Mouse (Mus musculus) CH12F3 (cell line): ENCODE results near the gene Mbnl1.

Experiments
- in situ Hi-C: fragments of 300-500 bp; cut with MboI; formaldehyde crosslinking; loops from 2 replicates; pipeline ENCODE4 v1.14.3; 2020; ENCODE audit warnings: low sequenced_read_pairs

The Mbnl1 gene

DNA sequence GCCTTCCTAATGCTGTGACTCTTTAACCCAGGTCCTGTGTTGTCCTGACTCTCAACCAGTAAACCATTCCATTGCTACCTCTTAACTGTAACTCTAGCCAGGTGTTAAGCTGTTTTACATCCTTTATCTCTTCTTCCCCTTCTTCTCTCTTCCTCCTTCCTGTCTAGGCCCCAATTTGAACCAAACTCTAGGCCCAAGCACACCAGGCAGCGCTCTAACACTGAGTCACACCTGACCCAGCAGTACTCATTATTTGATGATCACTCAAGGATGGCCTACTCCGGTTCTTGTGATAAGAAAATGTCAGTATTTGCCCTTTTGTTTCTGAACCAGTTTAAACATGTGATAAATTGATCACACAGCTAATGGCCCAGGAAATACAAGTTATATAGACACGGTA, 92.6 kb downstream of the Mbnl1 start:
- in situ Hi-C loops, result no loop called here

DNA sequence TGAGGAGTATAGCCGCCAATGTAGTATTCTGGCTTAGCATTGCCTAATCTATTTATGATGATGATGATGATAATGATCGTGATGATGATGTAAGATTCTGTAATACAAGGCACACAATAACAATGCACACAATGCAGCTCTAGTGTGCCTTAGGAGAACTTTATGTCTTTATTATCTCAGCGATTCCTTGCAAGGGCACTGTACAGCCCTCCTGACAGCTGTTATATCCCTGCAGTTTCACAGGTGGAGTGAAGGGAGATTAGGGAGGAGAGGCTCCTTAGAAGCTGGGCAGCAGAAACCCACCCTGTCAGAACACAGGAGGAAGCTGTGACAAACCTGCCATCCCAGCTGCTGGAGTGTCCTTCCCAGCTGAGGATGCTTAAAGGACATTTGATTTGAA, 93.3 kb downstream of the Mbnl1 start:
- in situ Hi-C loops, result no loop called here

DNA sequence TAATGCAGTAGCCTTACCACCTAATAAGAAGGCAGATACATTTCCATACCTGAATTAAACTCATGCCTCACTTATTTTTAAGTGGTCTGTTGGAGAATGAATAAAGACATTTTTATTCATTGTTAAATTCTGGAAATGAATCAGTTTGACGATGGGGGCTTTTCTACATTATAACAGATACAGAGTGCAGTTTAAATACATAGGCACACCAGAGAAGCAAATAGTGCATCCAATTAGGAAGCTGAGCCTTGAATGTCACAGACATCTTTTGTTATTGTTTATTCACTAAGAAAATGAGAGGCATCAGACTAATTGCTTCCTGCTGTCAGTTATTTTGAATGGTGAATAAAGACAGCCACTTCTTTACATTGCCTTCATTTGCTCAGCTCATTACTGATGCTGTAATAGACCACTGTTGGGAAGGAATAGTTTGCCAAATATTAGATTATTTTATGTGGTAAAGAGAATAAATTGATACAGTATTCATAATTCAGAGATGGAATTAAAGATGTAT, 95.6 kb downstream of the Mbnl1 start:
- in situ Hi-C loops, result no loop called here

DNA sequence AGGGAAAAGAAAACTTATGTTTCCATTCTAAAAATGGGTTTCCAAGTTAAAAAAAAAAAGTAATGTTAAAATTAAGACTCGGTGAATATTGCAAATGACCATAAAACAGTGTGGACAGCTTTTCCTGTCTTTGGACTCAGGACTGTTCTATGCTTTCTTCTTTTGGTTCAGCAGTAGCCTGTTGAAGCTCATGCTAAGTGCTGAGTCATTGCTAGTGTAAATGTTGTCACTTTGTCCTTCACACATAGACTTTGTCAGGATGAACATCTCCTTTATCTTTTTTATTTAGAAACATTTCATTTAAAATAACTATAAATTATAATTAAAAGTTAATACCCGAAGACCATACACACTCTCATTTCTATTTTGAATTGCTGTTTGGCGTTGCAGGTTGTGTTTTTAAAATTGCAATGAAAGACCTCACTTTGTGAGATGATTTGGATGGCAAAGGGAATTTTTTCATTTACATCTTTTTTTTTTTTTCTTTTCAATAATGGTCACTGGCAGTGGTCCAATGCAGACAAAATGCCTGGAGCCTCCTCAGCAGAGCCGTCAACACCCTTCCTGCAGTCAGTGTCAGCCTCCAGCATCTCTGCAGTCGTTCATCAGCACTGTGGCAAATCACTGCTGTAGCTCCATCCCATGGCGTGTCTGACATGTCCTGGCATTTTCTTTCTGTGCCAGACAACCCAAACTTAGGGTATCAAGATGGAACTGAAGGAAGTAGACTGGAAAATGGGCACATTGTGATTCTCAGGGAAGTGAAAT, 96.4 kb downstream of the Mbnl1 start:
- in situ Hi-C loops, result no loop called here

DNA sequence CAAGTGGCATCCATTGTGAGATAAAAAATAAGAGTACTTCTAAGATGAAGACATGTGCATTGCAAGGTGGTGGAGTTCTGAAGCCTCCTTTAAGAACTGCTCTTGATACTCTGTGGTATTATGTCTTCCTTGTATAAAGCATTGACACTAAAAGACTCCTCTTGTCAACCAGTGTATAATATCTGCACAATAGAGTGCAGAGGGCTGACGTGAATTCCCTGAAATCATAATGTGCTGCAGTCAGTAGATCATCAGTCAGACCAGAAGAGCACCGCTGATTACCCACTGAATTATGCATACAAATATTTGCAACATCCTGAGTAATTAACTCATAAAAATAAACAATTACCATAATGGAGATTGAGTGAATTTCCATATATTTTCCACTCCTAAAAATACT, 97.2 kb downstream of the Mbnl1 start:
- in situ Hi-C loops, result no loop called here

DNA sequence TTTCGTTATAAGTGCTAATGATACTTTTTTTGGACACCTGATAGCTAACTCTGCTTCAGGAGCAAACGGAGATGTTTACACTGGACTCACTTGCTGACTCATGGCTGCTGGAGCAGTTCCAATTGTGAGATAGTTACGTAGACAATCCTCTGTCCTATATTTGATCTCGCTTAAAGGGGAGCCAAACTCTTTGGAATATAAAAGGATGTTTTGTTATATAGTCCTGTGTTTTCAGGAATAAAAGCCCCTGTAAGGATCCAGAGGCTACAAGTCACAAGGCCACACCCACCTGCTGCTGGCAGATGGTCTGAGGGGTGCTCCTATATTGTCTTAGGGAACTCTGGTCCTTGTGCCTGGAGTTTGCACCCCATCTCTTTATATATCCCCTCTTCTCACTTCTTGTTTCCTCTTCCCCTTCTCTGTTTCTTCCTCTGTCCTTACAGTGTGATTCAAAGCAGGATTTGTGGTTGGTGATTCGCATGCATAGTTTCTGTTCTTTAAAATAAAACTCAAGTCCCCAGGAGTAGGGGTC, 97.9 kb downstream of the Mbnl1 start:
- in situ Hi-C loops, result no loop called here

DNA sequence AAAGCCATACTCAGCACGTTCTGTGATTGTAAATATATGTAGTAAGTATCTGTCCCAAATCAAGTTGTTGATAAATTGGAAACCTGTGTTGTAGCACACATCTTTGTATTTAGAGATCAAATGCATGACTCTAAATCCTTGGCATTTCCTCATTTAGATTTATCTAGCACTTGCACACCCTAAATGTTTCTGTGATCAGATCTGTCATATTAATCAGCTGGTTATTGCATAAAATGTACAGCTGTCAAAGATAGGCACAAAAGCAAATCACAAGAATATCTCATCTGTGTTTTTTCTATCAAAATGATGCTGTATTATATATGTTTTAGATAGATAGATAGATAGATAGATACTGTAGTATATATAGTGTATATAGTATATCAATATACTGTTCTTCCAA, 98.9 kb downstream of the Mbnl1 start:
- in situ Hi-C loops, result no loop called here

DNA sequence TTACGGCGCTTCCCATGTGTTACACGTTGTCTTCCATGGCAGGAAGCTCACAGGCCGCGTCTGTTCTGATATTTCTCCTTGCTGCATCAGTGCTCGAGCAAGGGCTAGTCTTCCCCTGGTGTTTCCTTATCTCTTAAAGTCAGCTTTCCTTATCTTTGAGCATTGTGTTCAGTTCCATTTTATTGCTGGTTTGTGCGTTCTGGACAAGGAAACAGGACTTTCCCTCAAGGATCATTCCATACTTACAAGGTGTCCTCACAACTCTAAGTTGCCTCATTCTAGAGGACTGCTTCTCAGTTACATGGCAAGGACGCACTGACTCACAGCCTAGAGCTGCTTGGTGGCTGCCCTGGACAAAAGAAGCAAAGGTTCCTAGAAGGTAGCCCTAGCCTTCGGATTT, 101.6 kb downstream of the Mbnl1 start:
- in situ Hi-C loops, result no loop called here

DNA sequence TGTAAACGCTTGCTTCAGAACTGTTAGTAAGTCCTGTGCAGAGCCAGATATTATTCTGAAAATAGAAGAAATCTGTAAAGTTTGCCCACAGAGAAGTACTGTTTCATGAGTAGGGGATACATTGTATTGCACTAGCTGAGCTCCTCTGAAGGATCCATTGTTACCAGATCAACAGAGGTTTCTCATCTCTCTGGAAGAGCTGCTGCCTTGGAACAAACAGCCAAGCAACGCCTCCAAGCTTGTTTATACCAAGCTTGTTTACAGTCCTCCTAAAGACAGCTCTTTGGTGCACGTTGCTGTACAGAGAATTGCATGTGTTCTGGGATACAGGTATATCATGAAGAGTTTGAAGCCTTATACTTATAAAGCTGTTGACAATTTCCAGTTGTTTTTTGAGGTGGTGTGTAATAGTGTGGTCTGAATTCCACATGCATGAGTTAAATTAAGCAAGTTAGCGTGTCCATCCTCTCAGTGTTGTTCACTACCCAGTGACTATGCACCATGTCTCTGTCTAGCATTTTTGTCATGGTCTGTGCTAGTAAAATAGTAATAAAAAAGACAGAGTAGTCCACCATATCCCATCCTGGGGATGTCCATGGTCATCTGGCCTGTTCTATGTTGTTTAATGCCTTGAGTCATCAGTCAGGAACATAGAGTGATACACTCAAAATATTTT, 102.4 kb downstream of the Mbnl1 start:
- in situ Hi-C loops, result no loop called here

DNA sequence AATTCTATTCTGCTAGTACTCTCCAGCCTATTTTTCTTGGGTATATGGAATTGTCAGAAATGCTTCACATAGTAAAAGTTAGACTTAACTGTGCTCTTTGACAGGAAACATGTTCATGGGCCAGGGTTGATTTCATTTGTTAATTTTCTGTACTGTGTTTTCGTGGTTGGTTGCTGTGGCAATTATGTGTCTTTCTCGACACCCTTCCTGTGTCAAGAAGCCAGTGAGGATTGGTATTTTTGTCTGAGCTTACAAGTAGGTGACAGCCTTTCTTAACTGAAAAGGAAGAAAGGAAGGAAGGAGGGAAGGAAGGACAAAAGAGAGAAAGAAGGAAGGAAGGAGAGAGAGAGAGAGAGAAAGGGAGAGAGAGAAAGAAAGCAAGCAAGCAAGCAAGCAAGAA, 103.3 kb downstream of the Mbnl1 start:
- in situ Hi-C loops, result no loop called here

DNA sequence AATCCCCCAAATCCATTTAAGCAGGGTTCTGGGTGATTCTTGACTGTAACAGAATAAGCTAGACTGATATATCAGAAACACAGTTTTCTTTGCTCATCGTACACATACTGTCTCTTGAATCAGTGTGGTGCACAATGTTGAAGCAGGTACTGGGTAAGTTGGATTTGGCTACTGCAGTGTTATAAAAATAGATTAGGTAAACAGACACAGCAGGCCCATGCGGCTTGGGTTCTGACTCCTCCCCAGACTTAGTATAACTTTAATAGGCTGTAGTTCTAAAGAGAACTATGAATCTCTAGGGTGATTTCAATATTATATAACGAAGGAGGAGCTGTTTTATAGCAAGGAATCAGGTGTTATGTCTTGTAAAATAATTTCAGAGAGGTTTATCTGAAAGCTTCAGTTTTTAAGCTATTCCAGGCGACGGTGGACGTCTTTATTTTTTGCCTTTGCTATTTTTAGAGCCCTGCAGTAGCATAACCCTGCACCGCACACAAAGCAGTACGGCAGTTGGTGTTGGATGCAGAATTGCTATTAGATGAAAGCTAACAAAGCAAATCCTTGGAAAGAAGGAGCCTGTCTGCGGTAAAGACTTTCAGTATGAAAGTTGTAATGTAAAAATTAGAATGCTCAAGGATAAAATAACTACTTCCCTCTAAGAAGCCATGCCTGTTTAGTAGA, 103.9 kb downstream of the Mbnl1 start:
- in situ Hi-C loops, result no loop called here

DNA sequence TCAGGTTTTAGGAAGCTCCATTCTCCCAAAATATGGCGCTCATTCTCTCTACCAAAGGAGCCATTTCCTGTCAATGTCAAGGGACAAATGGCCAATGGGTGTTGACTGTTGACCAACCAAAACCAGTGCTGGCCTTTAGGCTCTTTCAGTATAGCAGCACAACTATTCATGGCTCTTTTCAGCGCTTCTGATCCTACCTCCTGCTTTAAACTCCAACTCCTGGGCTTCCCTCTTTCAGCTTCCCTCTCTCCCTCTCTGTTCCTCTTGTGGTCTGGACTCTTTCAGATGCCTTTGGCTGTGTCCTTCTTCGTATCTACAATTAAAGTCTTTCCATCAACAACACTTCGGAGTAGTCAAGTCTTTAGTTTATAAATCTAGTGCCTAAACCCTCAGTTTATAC, 107.2 kb downstream of the Mbnl1 start:
- in situ Hi-C loops, result no loop called here

DNA sequence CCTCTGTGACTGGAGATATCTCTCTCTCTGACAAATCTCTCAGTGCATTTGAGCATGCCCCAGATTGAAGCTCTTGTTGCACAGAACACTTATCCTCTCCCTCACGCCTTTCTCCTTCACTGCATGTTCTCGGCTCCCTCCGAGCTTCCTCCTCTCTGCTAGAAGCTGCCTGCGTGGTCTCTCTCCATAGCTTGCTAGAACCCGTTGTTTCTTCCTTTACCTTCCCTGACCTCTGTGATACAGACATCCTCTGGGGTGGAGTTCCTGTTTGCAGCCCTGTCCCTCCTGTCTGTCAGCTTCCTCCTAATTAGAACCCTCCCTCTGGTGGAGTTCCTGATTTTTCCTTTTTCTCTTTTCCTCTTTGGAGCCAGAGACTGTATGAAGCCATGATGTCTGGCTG, 108.1 kb downstream of the Mbnl1 start:
- in situ Hi-C loops, result no loop called here

DNA sequence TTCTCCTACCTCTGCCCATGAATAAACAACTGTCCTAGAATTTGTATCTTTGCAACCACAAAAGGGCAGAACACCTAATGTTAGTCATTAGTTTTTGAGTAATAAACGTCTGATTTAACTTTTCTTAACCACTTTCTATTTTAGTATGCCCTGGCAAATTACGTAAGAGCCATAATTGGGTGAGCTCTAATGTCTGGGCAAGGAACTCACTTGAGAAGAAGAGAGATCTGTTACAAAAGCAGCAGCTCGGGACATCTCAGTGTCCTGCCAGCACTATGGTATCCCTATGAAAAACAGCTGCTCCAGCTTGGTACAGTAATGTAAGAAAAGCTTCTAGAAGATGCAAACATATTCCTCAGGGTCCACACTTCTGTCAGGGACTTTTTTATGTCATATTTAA, 109.5 kb downstream of the Mbnl1 start:
- in situ Hi-C loops, result no loop called here

DNA sequence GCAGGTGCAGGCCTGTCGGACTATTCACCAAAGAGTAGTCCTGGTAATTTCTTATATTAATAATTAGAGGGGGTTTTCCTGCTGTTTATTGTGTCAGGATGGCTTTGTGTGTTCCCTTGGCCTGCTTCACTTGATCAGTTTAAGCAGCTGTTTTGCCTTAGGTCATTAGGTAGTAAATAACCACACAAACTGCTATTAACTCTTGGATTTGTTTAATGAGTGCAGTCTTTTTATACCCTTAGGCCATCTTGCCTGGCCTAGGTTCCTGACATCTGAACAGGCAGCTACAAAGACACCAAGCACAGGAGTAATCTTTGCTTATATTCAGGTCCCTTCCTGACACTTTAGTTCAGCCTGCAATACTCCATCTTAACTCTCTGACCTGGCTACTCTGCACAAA, 110.0 kb downstream of the Mbnl1 start:
- in situ Hi-C loops, result no loop called here

DNA sequence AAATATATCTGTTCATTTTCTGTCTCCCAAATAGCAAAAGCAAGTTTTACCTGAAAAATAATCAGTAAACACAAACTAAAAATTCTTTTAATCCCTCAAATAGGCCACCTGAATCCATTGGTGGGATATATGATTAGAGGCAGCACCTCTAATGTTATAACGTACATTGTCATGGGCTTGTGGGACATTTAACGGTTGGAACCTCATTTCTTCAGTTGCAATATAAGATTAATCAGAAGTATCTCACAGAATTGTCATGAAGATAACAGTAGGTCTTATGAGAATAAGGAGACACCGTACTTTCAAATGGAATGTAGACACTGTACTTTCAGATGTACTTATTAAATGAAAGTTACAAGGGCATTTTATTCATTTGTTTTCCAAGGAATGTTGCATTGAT, 112.1 kb downstream of the Mbnl1 start:
- in situ Hi-C loops, result no loop called here

DNA sequence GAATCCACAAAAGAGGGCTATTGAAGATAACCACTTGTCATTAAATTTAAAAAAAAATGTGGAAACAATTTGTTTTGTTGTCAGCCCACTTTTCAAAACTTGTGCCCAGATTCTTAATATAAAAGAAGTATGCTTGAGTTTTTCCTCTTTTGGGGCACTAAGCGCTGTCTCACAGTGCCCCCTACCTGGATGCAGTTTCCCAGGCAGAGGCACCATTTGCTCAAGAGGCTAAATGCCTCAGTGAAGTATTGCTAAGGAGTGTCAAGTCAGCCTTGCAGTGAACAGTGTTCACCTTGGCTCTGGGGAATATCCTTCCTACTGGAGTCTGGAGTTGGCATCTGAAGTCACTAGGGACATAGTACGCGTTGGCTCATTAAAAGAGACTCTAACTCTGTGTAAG, 113.4 kb downstream of the Mbnl1 start:
- in situ Hi-C loops, result no loop called here

DNA sequence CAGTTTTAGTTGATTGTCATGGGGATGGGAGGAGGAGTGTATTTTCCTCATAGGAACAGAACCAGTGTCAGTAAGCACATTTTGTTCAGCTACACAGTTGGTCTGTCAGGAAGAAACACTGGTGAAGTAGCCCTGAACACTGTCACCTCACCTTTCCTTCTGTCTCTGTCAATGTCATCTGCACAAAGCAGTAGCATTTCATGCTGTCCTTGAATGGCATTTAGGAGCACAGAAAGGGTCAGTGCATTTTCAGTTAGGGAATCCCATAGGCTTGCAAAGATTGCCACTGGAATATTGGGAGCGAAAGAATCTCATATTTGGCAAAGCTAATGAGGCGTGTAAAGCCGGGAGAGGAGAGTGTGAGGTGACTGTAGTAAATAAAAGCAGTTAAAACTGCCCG, 114.5 kb downstream of the Mbnl1 start:
- in situ Hi-C loops, result no loop called here

DNA sequence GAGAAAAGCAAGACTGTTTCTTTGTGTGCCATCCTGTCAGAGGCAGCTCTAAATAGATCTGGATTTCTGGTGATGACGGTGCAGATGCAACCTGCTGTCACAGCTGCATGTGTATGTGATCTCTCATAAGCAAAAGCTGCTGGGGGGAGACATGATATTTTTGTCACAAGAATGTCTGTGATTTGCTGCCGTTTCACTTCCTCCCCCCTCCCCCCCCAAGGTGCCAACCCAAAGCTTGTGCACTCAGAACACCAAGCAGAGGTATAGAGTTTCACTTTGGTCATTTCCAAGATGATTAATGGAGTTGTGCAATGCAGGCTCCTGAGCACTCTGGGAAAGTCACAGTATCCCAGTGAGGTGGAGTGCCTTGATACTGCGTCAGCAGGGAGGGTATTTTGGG, 116.7 kb downstream of the Mbnl1 start:
- in situ Hi-C loops, result no loop called here

DNA sequence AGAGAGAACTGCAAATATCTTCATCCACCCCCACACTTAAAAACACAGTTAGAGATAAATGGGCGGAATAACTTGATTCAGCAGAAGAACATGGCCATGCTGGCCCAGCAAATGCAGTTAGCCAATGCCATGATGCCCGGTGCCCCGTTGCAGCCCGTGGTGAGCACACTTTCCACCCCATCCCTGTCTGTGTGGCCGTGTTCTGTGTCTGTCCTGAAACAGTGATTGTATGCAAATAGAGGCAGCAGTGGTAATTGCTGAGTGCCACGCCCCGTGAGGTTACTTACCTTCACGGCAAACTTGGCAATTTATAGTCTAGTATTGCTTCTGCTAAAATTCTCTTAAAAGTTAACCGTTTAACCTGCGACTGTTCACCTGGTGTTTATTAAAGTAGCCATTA, 123.0 kb downstream of the Mbnl1 start:
- in situ Hi-C loops, result no loop called here

DNA sequence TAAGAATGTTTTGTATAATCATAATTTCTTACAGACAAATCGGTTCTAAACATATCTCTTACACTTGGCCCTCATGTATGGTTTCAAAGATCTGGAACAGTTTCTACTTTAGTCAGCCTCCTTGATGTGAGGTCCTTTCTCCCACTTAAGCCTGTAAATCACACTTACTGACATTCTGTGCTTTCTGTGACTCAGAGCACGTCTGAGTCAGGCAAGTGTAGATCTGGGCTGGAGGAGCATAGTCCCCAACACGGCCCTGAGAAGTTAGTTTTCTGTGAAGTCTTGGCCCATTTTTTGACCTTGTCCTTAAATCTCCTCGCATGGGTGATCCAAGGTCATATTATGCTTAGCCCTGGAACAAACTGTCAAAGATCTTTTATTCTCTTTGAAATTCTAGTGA, 124.4 kb downstream of the Mbnl1 start:
- in situ Hi-C loops, result no loop called here

DNA sequence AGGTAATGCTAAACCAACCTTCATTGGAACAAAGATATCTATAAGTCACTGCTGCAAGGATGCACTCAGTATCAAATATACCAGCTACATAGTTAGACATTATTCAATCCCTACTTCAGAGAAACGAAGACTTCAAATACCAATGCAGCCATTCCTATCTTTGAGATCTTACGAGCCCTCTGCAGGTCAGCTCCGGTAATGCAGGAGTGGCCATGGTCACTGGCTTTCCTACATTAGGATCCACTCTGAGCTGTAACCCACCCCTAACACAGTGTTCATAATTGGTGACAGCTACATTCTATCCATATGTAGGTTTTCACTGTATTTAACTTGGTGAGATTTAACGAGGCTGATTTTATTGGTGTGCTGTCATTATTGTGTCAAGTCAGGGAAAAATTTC, 129.1 kb downstream of the Mbnl1 start:
- in situ Hi-C loops, result no loop called here
